Comparison of ENCODE assay signal across 14 mouse cellular contexts in genomic region chr6:6657928-6658500, GRCm38 (mm10).
"Had no signal": no experiment of that assay in that cellular context is flagged by ENCODE, and none has a peak within 500 bp of the region (broad histone marks: within the 10 kb centered on the region; RNA-seq: fewer than 3 reads in every experiment).

No protein-coding gene starts in this region.

- H3K36me3 ChIP-seq: kidney, embryonic 15.5 days; limb, embryonic 13.5 days; neural tube, embryonic 15.5 days had no signal

- H3K27me3 ChIP-seq: kidney, embryonic 15.5 days; limb, embryonic 13.5 days; neural tube, embryonic 15.5 days had no signal

- H3K4me2 ChIP-seq: kidney, embryonic 15.5 days; limb, embryonic 13.5 days; neural tube, embryonic 15.5 days had no signal

- H3K9ac ChIP-seq: kidney, embryonic 15.5 days; limb, embryonic 13.5 days; liver, embryonic 14.5 days; neural tube, embryonic 15.5 days had no signal

- DNase-seq: kidney, postnatal 14 days; lung, adult 18-20 months; midbrain, embryonic 14.5 days; retina, postnatal 1 day; right cerebral cortex, postnatal 4 days; spleen, adult 18-20 months; thymus, adult 18-20 months; thymus, postnatal 25 days had no signal

- H3K27ac ChIP-seq: kidney, embryonic 15.5 days; left cerebral cortex, adult 2 months; limb, embryonic 13.5 days; liver, embryonic 14.5 days; neural tube, embryonic 15.5 days had no signal

- H3K4me3 ChIP-seq: kidney, embryonic 15.5 days; left cerebral cortex, adult 2 months; limb, embryonic 13.5 days; myocyte; neural tube, embryonic 15.5 days had no signal

- H3K9me3 ChIP-seq: kidney, embryonic 15.5 days; limb, embryonic 13.5 days; neural tube, embryonic 15.5 days had no signal

- H3K4me1 ChIP-seq: kidney, embryonic 15.5 days had no signal
